Mouse (Mus musculus): Measurements from ENCODE around the gene Canx. TPM values are rescaled to one million over a fixed set of nuclear protein-coding genes. Genes with fewer than 3 reads are reported as not detected.

Gene Canx
- total RNA-seq, 2 experiments from 2014 or later = 104 to 133 TPM

GRCm38 (mm10) chr11:50285696-50286095, 39.8 kb downstream of the Canx start:
- no peak for DNase-seq

GRCm38 (mm10) chr11:50285263-50285662, 40.2 kb downstream of the Canx start:
- no peak for DNase-seq
- intact Hi-C loops (cut with DNase I; ENCODE audit: low total_unique reads) = no loop called here

More at GRCm38 (mm10) chr11:50285696-50286095, 39.8 kb downstream of the Canx start:
- intact Hi-C loops (cut with DNase I; ENCODE audit: low total_unique reads) = no loop called here

- DNase-seq = no peak
Measured at GRCm38 (mm10) chr11:50280053-50280452, 45.4 kb downstream of the Canx start.

GRCm38 (mm10) chr11:50279005-50279404, 46.5 kb downstream of the Canx start:
- intact Hi-C loops (cut with DNase I; ENCODE audit: low total_unique reads) = no loop called here
- DNase-seq = no peak

More at GRCm38 (mm10) chr11:50280053-50280452, 45.4 kb downstream of the Canx start:
- intact Hi-C loops (cut with DNase I; ENCODE audit: low total_unique reads) = no loop called here

GRCm38 (mm10) chr11:50277706-50278105, 47.8 kb downstream of the Canx start:
- intact Hi-C loops (cut with DNase I; ENCODE audit: low total_unique reads) = no loop called here
- DNase-seq = no peak

- intact Hi-C loops (cut with DNase I; ENCODE audit: low total_unique reads) = no loop called here
- no peak for DNase-seq
Measured at GRCm38 (mm10) chr11:50277025-50277424, 48.4 kb downstream of the Canx start.

- DNase-seq = no peak
- intact Hi-C loops (cut with DNase I; ENCODE audit: low total_unique reads) = no loop called here
Measured at GRCm38 (mm10) chr11:50275568-50276151, 49.8 kb downstream of the Canx start.

GRCm38 (mm10) chr11:50275077-50275476, 50.4 kb downstream of the Canx start:
- DNase-seq = no peak
- intact Hi-C loops (cut with DNase I; ENCODE audit: low total_unique reads) = no loop called here

- intact Hi-C loops (cut with DNase I; ENCODE audit: low total_unique reads) = no loop called here
- DNase-seq = no peak
Measured at GRCm38 (mm10) chr11:50272819-50273218, 52.7 kb downstream of the Canx start.

- intact Hi-C loops (cut with DNase I; ENCODE audit: low total_unique reads) = no loop called here
- no peak for DNase-seq
Measured at GRCm38 (mm10) chr11:50269885-50270284, 55.6 kb downstream of the Canx start.

- intact Hi-C loops (cut with DNase I; ENCODE audit: low total_unique reads) = no loop called here
- DNase-seq = no peak
Measured at GRCm38 (mm10) chr11:50269163-50269562, 56.3 kb downstream of the Canx start.

GRCm38 (mm10) chr11:50266997-50267396, 58.5 kb downstream of the Canx start:
- no peak for DNase-seq
- intact Hi-C loops (cut with DNase I; ENCODE audit: low total_unique reads) = no loop called here

- intact Hi-C loops (cut with DNase I; ENCODE audit: low total_unique reads) = no loop called here
- DNase-seq = peak; percentile 48
Measured at GRCm38 (mm10) chr11:50265931-50266330, 59.5 kb downstream of the Canx start.

GRCm38 (mm10) chr11:50263198-50263597, 62.3 kb downstream of the Canx start:
- peak; percentile 38 for DNase-seq
- intact Hi-C loops (cut with DNase I; ENCODE audit: low total_unique reads) = no loop called here

- intact Hi-C loops (cut with DNase I; ENCODE audit: low total_unique reads) = no loop called here
Measured at GRCm38 (mm10) chr11:50262020-50262419, 63.5 kb downstream of the Canx start.

GRCm38 (mm10) chr11:50258310-50258709, 67.2 kb downstream of the Canx start:
- DNase-seq = no peak
- intact Hi-C loops (cut with DNase I; ENCODE audit: low total_unique reads) = no loop called here

More at GRCm38 (mm10) chr11:50262020-50262419, 63.5 kb downstream of the Canx start:
- DNase-seq = no peak

- DNase-seq = no peak
- intact Hi-C loops (cut with DNase I; ENCODE audit: low total_unique reads) = no loop called here
Measured at GRCm38 (mm10) chr11:50256615-50257014, 68.9 kb downstream of the Canx start.

GRCm38 (mm10) chr11:50254010-50254580, 71.4 kb downstream of the Canx start:
- intact Hi-C loops (cut with DNase I; ENCODE audit: low total_unique reads) = no loop called here
- no peak for DNase-seq

GRCm38 (mm10) chr11:50253393-50253792, 72.1 kb downstream of the Canx start:
- no peak for DNase-seq
- intact Hi-C loops (cut with DNase I; ENCODE audit: low total_unique reads) = no loop called here

- DNase-seq = no peak
- intact Hi-C loops (cut with DNase I; ENCODE audit: low total_unique reads) = no loop called here
Measured at GRCm38 (mm10) chr11:50252684-50253265, 72.7 kb downstream of the Canx start.

GRCm38 (mm10) chr11:50252166-50252565, 73.3 kb downstream of the Canx start:
- intact Hi-C loops (cut with DNase I; ENCODE audit: low total_unique reads) = no loop called here
- no peak for DNase-seq

All from gastrocnemius, postnatal 14 days (tissue).